Mouse (Mus musculus) bone marrow, adult 2 months (tissue): ENCODE results near the gene Mitf. TPM values are rescaled to one million over a fixed set of nuclear protein-coding genes. Genes with fewer than 3 reads are reported as not detected.

Source experiments
- H3K27ac ChIP-seq: fragments of 200-500 bp; 2 replicates; pipeline ENCODE4 v1.5.1; 2012; ENCODE audit warnings: low read depth, mild to moderate bottlenecking, control low read depth, inconsistent platforms, low read length; ENCODE audit not compliant: control insufficient read depth, poor library complexity, insufficient read depth
- H3K4me1 ChIP-seq: fragments of 200-500 bp; 2 replicates; pipeline ENCODE4 v1.6.1; 2011; ENCODE audit warnings: low read length; ENCODE audit not compliant: control insufficient read depth, insufficient read depth
- H3K4me3 ChIP-seq: fragments of 200-500 bp; replicated peaks from 2 replicates; pipeline ENCODE3; 2011; ENCODE audit warnings: mild to moderate bottlenecking, low read depth, low read length, control low read depth; ENCODE audit not compliant: control insufficient read depth
- CTCF ChIP-seq: fragments of 200-500 bp; IDR thresholded peaks from 2 replicates; pipeline ENCODE4 v1.5.1; 2011; ENCODE audit warnings: low read length, control low read depth; ENCODE audit not compliant: control insufficient read depth, insufficient read depth
- POLR2A ChIP-seq: fragments of 200-500 bp; IDR thresholded peaks from 2 replicates; pipeline ENCODE4 v1.6.1; 2011; ENCODE audit warnings: low read depth, mild to moderate bottlenecking, control low read depth, low read length, borderline replicate concordance; ENCODE audit not compliant: control insufficient read depth
- WGBS: fragments of 180-500 bp; shearing (Covaris S2); methylation state at CpG from one replicate; pipeline ENCODE4 v1.1.7; 2018; 5-methylcytosine and 5-hydroxymethylcytosine counted together
- polyA plus RNA-seq: library from polyadenylated mRNA; stranded (reverse); fragments of >200 nt; gene quantifications from 2 replicates; pipeline ENCODE4 v1.2.4, GENCODE M21; 2011; ENCODE audit warnings: low replicate concordance; ENCODE audit not compliant: missing spikeins, insufficient read depth, insufficient read length

Gene Mitf
- polyA plus RNA-seq, 1 experiment = 1.2 TPM

DNA sequence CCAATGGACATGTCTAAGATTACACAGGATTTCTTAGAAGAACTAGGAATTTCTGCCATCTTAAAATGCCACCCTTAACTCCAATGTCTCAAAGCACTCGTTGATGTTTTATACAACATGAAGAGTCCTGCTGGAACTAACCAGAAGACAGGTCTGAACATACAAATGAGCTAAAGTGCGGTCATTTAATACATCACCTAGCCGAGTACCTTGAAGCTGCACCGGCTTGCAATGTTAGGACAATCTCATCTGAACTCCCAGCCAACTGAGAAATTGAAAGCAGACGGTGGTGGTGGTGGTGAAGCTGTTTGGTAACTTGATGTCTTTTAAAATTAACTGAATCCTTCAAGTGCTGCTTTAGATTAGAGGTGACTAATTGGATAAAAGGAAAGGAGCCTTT, 801 bp upstream of the Mitf start:
- WGBS = 30% methylated on average over 5 of the region's 5 CpGs
- no peak overlapping the region for H3K27ac ChIP-seq
- H3K4me3 ChIP-seq = no peak overlapping the region
- peaks cover 1% of the 10 kb centered on the region; the same call in 1 of the 2 replicates for H3K4me1 ChIP-seq
- TF ChIP-seq CTCF (no peak), POLR2A (no peak)

DNA sequence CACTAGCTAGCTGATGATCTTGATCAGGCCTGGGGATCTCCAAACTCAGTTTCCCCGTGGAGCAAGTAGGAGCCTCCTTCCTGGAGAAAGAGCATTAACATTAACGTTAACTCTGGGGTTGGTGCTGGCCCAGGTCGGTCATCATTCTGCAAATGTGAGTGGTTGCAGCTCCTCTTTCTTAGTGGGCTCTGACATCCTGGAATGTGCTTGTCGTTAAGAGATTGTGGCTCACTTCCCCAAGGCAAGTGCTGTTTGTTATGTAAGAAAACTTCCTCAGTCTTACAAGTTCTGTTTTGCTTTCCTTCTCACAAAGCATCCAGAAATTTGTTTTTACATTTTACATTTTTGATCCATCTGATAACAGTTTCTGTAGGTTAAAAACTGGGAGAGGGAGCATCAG, 7.3 kb downstream of the Mitf start:
- 2% methylated on average over 4 of the region's 4 CpGs for WGBS
- no peak for TF ChIP-seq POLR2A
- no peak for TF ChIP-seq CTCF

DNA sequence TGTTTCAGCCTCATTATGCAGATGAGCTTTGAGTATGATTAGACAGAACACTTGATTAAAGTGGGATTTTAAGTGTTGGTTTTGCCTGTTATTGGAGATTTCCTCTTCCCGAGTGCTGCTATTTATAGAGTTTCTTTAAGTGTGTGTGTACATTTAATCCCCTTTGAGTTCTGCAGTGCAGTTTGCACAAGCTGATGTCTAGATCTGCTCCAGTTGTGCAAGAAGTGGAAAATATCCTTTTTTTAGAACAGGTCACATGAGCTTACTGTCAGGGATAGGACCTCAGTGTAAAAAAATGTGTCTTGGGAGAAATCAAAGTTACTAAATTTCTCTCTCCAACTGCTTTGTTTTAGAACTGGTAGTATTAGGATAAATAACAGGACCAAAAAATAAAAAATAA, 8.9 kb downstream of the Mitf start:
- 51% methylated on average over 1 of the region's 1 CpGs for WGBS
- no peak for TF ChIP-seq CTCF
- no peak for TF ChIP-seq POLR2A
- Histone ChIP-seq H3K27ac (no peak overlapping the region), H3K4me1 (peaks cover 3% of the 10 kb centered on the region), H3K4me3 (no peak overlapping the region)

More for the DNA sequence above, 7.3 kb downstream of the Mitf start:
- Histone ChIP-seq H3K4me1 (peaks cover 3% of the 10 kb centered on the region), H3K4me3 (no peak overlapping the region), H3K27ac (no peak overlapping the region; the same call in 1 of the 2 replicates)

DNA sequence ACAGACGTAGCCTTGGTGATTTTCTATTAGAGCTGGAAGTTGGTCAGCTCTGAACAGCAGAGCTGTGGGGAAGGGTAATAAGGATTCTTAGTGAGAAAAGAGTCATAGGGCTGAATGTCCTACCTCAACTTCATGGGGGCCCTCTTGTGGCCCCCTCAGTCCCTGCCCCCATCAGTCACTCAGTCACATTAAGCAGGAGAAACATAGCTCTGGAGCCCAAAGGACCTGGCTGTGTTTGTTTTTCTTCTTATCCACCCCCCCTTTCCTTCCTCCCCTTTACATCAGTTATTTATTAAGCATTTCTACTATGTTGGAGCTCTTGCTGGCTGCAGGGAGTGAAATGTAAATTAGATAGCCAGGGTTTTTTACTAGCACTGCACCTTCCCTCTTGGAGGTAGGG, 10.0 kb downstream of the Mitf start:
- Histone ChIP-seq H3K27ac (no peak overlapping the region), H3K4me1 (peaks cover 3% of the 10 kb centered on the region), H3K4me3 (no peak overlapping the region)
- TF ChIP-seq CTCF = no peak
- TF ChIP-seq POLR2A = no peak
- 67% methylated on average over 1 of the region's 1 CpGs for WGBS

DNA sequence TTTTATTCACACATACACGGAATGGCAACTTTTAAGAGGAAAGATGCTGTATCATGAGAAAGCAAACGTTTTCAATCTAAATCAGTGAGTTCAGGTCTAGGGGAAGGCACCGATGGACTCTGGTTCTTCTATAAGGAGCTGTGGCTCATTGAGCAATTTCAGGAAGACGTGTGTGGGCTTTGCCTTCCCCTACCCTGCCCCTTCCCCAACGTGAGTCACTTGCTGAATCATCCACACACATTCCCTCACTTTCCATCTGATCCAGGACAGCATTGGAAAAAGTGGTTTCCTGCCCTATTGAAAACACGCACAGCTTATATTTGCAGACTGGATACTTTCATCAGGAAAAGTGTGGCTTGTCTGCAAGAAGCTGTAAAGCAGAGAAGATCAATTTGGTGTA, 11.3 kb downstream of the Mitf start:
- TF ChIP-seq POLR2A = no peak
- no peak for TF ChIP-seq CTCF
- Histone ChIP-seq H3K4me3 (no peak overlapping the region), H3K27ac (no peak overlapping the region), H3K4me1 (peaks cover 3% of the 10 kb centered on the region)
- 16% methylated on average over 6 of the region's 6 CpGs for WGBS

DNA sequence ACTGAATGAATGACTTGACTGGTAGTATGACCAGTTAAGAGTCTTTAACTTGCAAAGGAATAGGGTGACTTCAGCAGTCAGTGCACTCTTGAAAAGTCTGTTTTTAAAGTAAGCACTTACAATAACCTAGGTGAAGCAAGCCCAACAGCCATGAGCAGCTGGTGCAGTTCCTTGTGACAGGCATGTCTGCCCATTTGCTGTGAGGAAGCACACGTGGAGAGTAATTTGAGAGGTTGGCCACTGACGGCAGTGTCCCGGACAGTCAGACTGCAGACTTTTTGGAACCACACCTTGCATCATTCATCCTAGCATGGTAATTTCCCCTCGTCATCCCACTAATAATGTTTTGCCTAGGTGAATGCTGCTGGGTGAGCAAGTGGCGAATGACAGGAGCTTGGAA, 12.1 kb downstream of the Mitf start:
- peaks cover 3% of the 10 kb centered on the region for H3K4me1 ChIP-seq
- no peak overlapping the region for H3K27ac ChIP-seq
- WGBS = 50% methylated on average over 5 of the region's 5 CpGs
- H3K4me3 ChIP-seq = no peak overlapping the region
- TF ChIP-seq CTCF (no peak), POLR2A (no peak)

DNA sequence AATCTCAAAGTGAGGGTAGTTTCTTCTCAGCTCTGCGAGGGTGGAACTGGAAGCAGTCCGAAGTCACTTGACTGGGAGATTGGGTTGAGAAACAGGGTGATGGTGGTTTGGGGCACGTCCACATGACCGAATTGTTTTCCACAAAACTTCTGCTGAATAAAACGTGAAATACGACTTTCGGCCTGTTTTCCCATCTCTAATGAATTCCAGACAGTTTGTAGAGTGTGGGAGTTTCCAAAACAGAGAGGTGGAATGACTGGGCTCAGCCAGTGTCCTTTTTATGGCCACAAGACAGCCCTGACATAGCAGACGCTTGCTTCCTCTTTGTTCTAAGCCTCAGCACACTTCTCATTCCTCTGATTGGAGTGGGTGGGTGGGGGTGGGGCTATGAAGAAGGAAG, 13.7 kb downstream of the Mitf start:
- peak overlapping the region; percentile 22 for H3K4me3 ChIP-seq
- TF ChIP-seq POLR2A (no peak), CTCF (no peak)
- peaks cover 2% of the 10 kb centered on the region; the same call in 1 of the 2 replicates for H3K4me1 ChIP-seq
- WGBS = 33% methylated on average over 8 of the region's 8 CpGs
- peak overlapping the region; percentile 61; the same call in 1 of the 2 replicates for H3K27ac ChIP-seq

DNA sequence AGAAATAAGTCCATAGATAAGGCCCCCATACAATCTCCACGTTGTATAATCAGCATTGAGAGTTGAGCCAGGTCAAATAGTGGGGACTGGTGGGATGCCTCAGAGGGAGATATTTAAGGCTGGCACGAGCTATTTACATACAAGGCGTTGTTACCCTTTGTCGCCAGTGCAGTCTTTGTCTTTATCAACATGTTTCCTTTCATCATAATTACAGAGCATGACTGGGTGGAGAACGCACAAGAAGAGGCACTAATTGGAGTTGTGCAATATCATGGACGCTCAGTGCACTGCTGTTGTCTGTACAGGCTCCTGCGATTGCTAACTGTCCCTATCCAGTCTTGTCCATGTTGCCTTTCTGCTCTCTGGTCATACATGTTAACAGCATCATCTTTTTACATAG, 15.0 kb downstream of the Mitf start:
- TF ChIP-seq CTCF (no peak), POLR2A (no peak)
- Histone ChIP-seq H3K4me1 (peaks cover 2% of the 10 kb centered on the region; the same call in 1 of the 2 replicates), H3K27ac (no peak overlapping the region), H3K4me3 (no peak overlapping the region)
- 64% methylated on average over 7 of the region's 7 CpGs for WGBS
